Mouse (Mus musculus) lung, embryonic 16.5 days (tissue): ENCODE measurements around the gene Ptges3l. TPM values are rescaled to one million over a fixed set of nuclear protein-coding genes. Genes with fewer than 3 reads are reported as not detected.
"Not testable (repeated sequence)": the region's sequence is repeated elsewhere in the genome, so short reads cannot be mapped to it uniquely, and the experiment has no call there.

Source experiments
- ATAC-seq: fragments of 200-750 bp; cut with Nextera tagmentation; 2 replicates; pipeline ENCODE4 v1.8.0; 2017; ENCODE audit warnings: low read depth, mild to moderate bottlenecking, moderate library complexity
- H3K27ac ChIP-seq: fragments of 300-500 bp; sonication (generic); 2 replicates; pipeline ENCODE4 v1.5.1; 2014; ENCODE audit warnings: mild to moderate bottlenecking, control low read depth, low read length
- H3K27me3 ChIP-seq: fragments of 300-500 bp; sonication (generic); 2 replicates; pipeline ENCODE4 v1.6.1; 2014; ENCODE audit warnings: low read depth, low read length, mixed read lengths; ENCODE audit not compliant: control insufficient read depth, insufficient read depth
- H3K36me3 ChIP-seq: fragments of 300-500 bp; sonication (generic); 2 replicates; pipeline ENCODE4 v1.6.1; 2014; ENCODE audit warnings: low read length; ENCODE audit not compliant: control insufficient read depth, insufficient read depth
- H3K4me1 ChIP-seq: fragments of 300-500 bp; sonication (generic); replicated peaks from 2 replicates; pipeline ENCODE4 v1.6.1; 2014; ENCODE audit warnings: low read length, mixed read lengths; ENCODE audit not compliant: control insufficient read depth, insufficient read depth
- H3K4me2 ChIP-seq: fragments of 300-500 bp; sonication (generic); 2 replicates; pipeline ENCODE4 v1.6.1; 2014; ENCODE audit warnings: low read depth, low read length, control low read depth
- H3K4me3 ChIP-seq: fragments of 300-500 bp; sonication (generic); 2 replicates; pipeline ENCODE4 v1.5.1; 2014; ENCODE audit warnings: mild to moderate bottlenecking, low read length, control low read depth
- H3K9ac ChIP-seq: fragments of 300-500 bp; sonication (generic); 2 replicates; pipeline ENCODE4 v1.6.1; 2014; ENCODE audit warnings: low read length, control low read depth
- H3K9me3 ChIP-seq: fragments of 300-500 bp; sonication (generic); 2 replicates; pipeline ENCODE4 v1.6.1; 2016; ENCODE audit warnings: low read length; ENCODE audit not compliant: control insufficient read depth
- WGBS: fragments of 180-500 bp; shearing (Covaris S2); extraction: QIAGEN DNeasy Blood & Tissue Kit; methylation state at CpG from one replicate; pipeline ENCODE4 v1.1.7; 2014; 5-methylcytosine and 5-hydroxymethylcytosine counted together
- polyA plus RNA-seq: library from polyadenylated mRNA; unstranded; fragments of >200 nt; fragmentation: Nextera tagmentation; extraction: Ambion mirVana; gene quantifications from 2 replicates; pipeline ENCODE4 v1.2.1, GENCODE M21; 2015

Ptges3l gene
- polyA plus RNA-seq, 1 experiment from 2014 or later: 12.5 TPM

- not testable (repeated sequence) for H3K9ac ChIP-seq, H3K9me3 ChIP-seq, H3K4me2 ChIP-seq, H3K4me3 ChIP-seq, H3K27me3 ChIP-seq, H3K27ac ChIP-seq, ATAC-seq, H3K4me1 ChIP-seq
- 40% methylated on average over 3 of the region's 3 CpGs for WGBS
- peaks cover 12% of the 10 kb centered on the region for H3K36me3 ChIP-seq
These were observed 12.9 kb upstream of the Ptges3l start for GRCm38 (mm10) chr11:101438006-101438405.

- ATAC-seq: no peak
- Histone ChIP-seq H3K4me1 (no peaks in the 10 kb centered on the region), H3K27ac (no peak overlapping the region), H3K4me2 (no peak overlapping the region), H3K9ac (no peak overlapping the region), H3K9me3 (no peaks in the 10 kb centered on the region), H3K4me3 (no peak overlapping the region), H3K27me3 (no peaks in the 10 kb centered on the region), H3K36me3 (peaks cover 16% of the 10 kb centered on the region)
- WGBS: 75% methylated on average over 4 of the region's 4 CpGs
These were observed 11.8 kb upstream of the Ptges3l start for GRCm38 (mm10) chr11:101436916-101437315.

GRCm38 (mm10) chr11:101435831-101436230, 10.7 kb upstream of the Ptges3l start:
- no peak for ATAC-seq
- H3K4me2 ChIP-seq: no peak overlapping the region
- H3K27ac ChIP-seq: no peak overlapping the region
- no peaks in the 10 kb centered on the region for H3K9me3 ChIP-seq
- peaks cover 22% of the 10 kb centered on the region for H3K36me3 ChIP-seq
- no peaks in the 10 kb centered on the region for H3K27me3 ChIP-seq
- 68% methylated on average over 4 of the region's 4 CpGs for WGBS
- no peak overlapping the region for H3K4me3 ChIP-seq
- no peaks in the 10 kb centered on the region for H3K4me1 ChIP-seq
- no peak overlapping the region for H3K9ac ChIP-seq

- Histone ChIP-seq H3K4me1 (no peaks in the 10 kb centered on the region), H3K9me3 (no peaks in the 10 kb centered on the region), H3K36me3 (peaks cover 26% of the 10 kb centered on the region), H3K4me3 (no peak overlapping the region), H3K27ac (no peak overlapping the region), H3K27me3 (no peaks in the 10 kb centered on the region), H3K4me2 (no peak overlapping the region), H3K9ac (no peak overlapping the region)
- no peak for ATAC-seq
- WGBS: 88% methylated on average over 13 of the region's 13 CpGs
These were observed 8.3 kb upstream of the Ptges3l start for GRCm38 (mm10) chr11:101433396-101433795.

- 89% methylated on average over 9 of the region's 9 CpGs for WGBS
- Histone ChIP-seq H3K4me3 (no peak overlapping the region), H3K27me3 (no peaks in the 10 kb centered on the region), H3K4me1 (peaks cover 8% of the 10 kb centered on the region), H3K9ac (no peak overlapping the region), H3K4me2 (no peak overlapping the region), H3K9me3 (no peaks in the 10 kb centered on the region), H3K36me3 (peaks cover 26% of the 10 kb centered on the region), H3K27ac (no peak overlapping the region)
- no peak for ATAC-seq
These were observed 6.2 kb upstream of the Ptges3l start for GRCm38 (mm10) chr11:101431327-101431726.

GRCm38 (mm10) chr11:101426165-101426564, 1.0 kb upstream of the Ptges3l start:
- H3K27ac ChIP-seq: no peak overlapping the region
- peak overlapping the region; percentile 79 for H3K4me3 ChIP-seq
- no peaks in the 10 kb centered on the region for H3K27me3 ChIP-seq
- no peak for ATAC-seq
- WGBS: 47% methylated on average over 8 of the region's 8 CpGs
- H3K4me2 ChIP-seq: peak overlapping the region; percentile 82
- H3K4me1 ChIP-seq: peaks cover 15% of the 10 kb centered on the region
- peaks cover 5% of the 10 kb centered on the region for H3K36me3 ChIP-seq
- H3K9ac ChIP-seq: peak overlapping the region; percentile 79
- no peaks in the 10 kb centered on the region for H3K9me3 ChIP-seq

- 3% methylated on average over 23 of the region's 23 CpGs for WGBS
- no peaks in the 10 kb centered on the region for H3K36me3 ChIP-seq
- peak within 1 kb of the TSS; percentile 79 for H3K9ac ChIP-seq
- H3K4me1 ChIP-seq: peaks cover 15% of the 10 kb centered on the region
- peak within 1 kb of the TSS; percentile 80 for H3K27ac ChIP-seq
- H3K27me3 ChIP-seq: no peaks in the 10 kb centered on the region
- no peaks in the 10 kb centered on the region for H3K9me3 ChIP-seq
- H3K4me3 ChIP-seq: peak within 1 kb of the TSS; percentile 79
- H3K4me2 ChIP-seq: peak within 1 kb of the TSS; percentile 82
- peak; percentile 78 for ATAC-seq
These were observed 855 bp downstream of the Ptges3l start, which contains the start of gene Gm27029 for GRCm38 (mm10) chr11:101424105-101424851. Gm27029 (minus strand) TSS chr11:101424796.

- WGBS: 80% methylated on average over 5 of the region's 5 CpGs
These were observed 5.0 kb downstream of the Ptges3l start for GRCm38 (mm10) chr11:101420148-101420547.

GRCm38 (mm10) chr11:101419610-101420009, 5.5 kb downstream of the Ptges3l start:
- Histone ChIP-seq H3K4me1 (peaks cover 6% of the 10 kb centered on the region), H3K27me3 (no peaks in the 10 kb centered on the region), H3K9ac (no peak overlapping the region), H3K9me3 (no peaks in the 10 kb centered on the region), H3K4me2 (no peak overlapping the region), H3K27ac (no peak overlapping the region), H3K4me3 (no peak overlapping the region), H3K36me3 (no peaks in the 10 kb centered on the region)
- 33% methylated on average over 3 of the region's 3 CpGs for WGBS
- ATAC-seq: no peak

More at GRCm38 (mm10) chr11:101420148-101420547, 5.0 kb downstream of the Ptges3l start:
- no peak for ATAC-seq
- Histone ChIP-seq H3K4me2 (no peak overlapping the region), H3K4me3 (no peak overlapping the region), H3K27me3 (no peaks in the 10 kb centered on the region), H3K9me3 (no peaks in the 10 kb centered on the region), H3K27ac (no peak overlapping the region), H3K4me1 (peaks cover 6% of the 10 kb centered on the region), H3K9ac (no peak overlapping the region), H3K36me3 (no peaks in the 10 kb centered on the region)
